Mouse (Mus musculus) gastrocnemius, postnatal 14 days (tissue): ENCODE measurements around the gene Top3a. TPM values are rescaled to one million over a fixed set of nuclear protein-coding genes. Genes with fewer than 3 reads are reported as not detected.

ENCODE experiments used
- DNase-seq: peaks from one replicate; pipeline ENCODE4 v3.0.0; 2021; ENCODE audit warnings: mixed read lengths
- intact Hi-C: fragments of 180-260 bp; cut with DNase I; formaldehyde crosslinking; loops from one replicate; pipeline ENCODE4 v1.15.1; 2025; ENCODE audit warnings: low total_unique reads
- total RNA-seq, 2 experiments: library from RNA; stranded (reverse); gene quantifications; 2 replicates each; pipeline ENCODE4 v1.2.3; 2021

Top3a gene
- total RNA-seq, 2 experiments from 2014 or later: 3.8 to 4.5 TPM

- DNase-seq: no peak
- intact Hi-C loops: loop anchor here (5.0 kb wide), 1 partner anchor 36 kb away; no protein-coding TSS in a partner anchor
These were observed 721 bp upstream of the Top3a start for GRCm38 (mm10) chr11:60777801-60778370.

GRCm38 (mm10) chr11:60776107-60776828, 897 bp downstream of the Top3a start:
- no peak for DNase-seq
- intact Hi-C loops: loop anchor here (5.0 kb wide), 1 partner anchor 34 kb away; no protein-coding TSS in a partner anchor

- intact Hi-C loops: loop anchor here (5.0 kb wide), 1 partner anchor 33 kb away; no protein-coding TSS in a partner anchor
- DNase-seq: no peak
These were observed 1.6 kb downstream of the Top3a start for GRCm38 (mm10) chr11:60775578-60775977.

- intact Hi-C loops: loop anchor here (5.0 kb wide), 1 partner anchor 33 kb away; no protein-coding TSS in a partner anchor
- DNase-seq: no peak
These were observed 2.3 kb downstream of the Top3a start for GRCm38 (mm10) chr11:60774841-60775240.

GRCm38 (mm10) chr11:60774158-60774689, 2.9 kb downstream of the Top3a start:
- intact Hi-C loops: no loop called here

GRCm38 (mm10) chr11:60772161-60772560, 5.0 kb downstream of the Top3a start:
- intact Hi-C loops: no loop called here
- no peak for DNase-seq

More at GRCm38 (mm10) chr11:60774158-60774689, 2.9 kb downstream of the Top3a start:
- DNase-seq: no peak

GRCm38 (mm10) chr11:60770776-60771175, 6.4 kb downstream of the Top3a start:
- intact Hi-C loops: no loop called here
- DNase-seq: no peak

GRCm38 (mm10) chr11:60769322-60769721, 7.8 kb downstream of the Top3a start:
- DNase-seq: no peak
- intact Hi-C loops: no loop called here

- no peak for DNase-seq
- intact Hi-C loops: no loop called here
These were observed 10.2 kb downstream of the Top3a start for GRCm38 (mm10) chr11:60766969-60767368.

GRCm38 (mm10) chr11:60761681-60762080, 15.5 kb downstream of the Top3a start:
- DNase-seq: no peak
- intact Hi-C loops: no loop called here

GRCm38 (mm10) chr11:60755570-60755969, 21.6 kb downstream of the Top3a start:
- no peak for DNase-seq
- intact Hi-C loops: no loop called here

- DNase-seq: no peak
- intact Hi-C loops: loop anchor here (5.0 kb wide), 1 partner anchor 37 kb away; the partner anchor contains the start of genes Smcr8 and Top3a
These were observed 36.8 kb downstream of the Top3a start for GRCm38 (mm10) chr11:60740321-60740720.

- no peak for DNase-seq
- intact Hi-C loops: no loop called here
These were observed 39.7 kb downstream of the Top3a start for GRCm38 (mm10) chr11:60737450-60737849.

- no peak for DNase-seq
- intact Hi-C loops: no loop called here
These were observed 40.7 kb downstream of the Top3a start for GRCm38 (mm10) chr11:60736491-60736890.

GRCm38 (mm10) chr11:60735191-60735590, 42.0 kb downstream of the Top3a start:
- intact Hi-C loops: no loop called here
- no peak for DNase-seq

GRCm38 (mm10) chr11:60734206-60734605, 43.0 kb downstream of the Top3a start:
- intact Hi-C loops: no loop called here
- peak; percentile 38 for DNase-seq

GRCm38 (mm10) chr11:60731251-60731650, 45.9 kb downstream of the Top3a start:
- peak; percentile 73 for DNase-seq
- intact Hi-C loops: no loop called here

- DNase-seq: no peak
- intact Hi-C loops: no loop called here
These were observed 47.0 kb downstream of the Top3a start for GRCm38 (mm10) chr11:60730169-60730568.

- no peak for DNase-seq
- intact Hi-C loops: no loop called here
These were observed 47.9 kb downstream of the Top3a start for GRCm38 (mm10) chr11:60729217-60729641.

GRCm38 (mm10) chr11:60728260-60728761, 48.9 kb downstream of the Top3a start, which contains the start of gene Mief2:
Mief2 (plus strand) TSS chr11:60728398.
- intact Hi-C loops: no loop called here
- peak; percentile 96 for DNase-seq
